Mouse (Mus musculus): Measurements from ENCODE around the gene Ebf3.

The Ebf3 gene

DNA sequence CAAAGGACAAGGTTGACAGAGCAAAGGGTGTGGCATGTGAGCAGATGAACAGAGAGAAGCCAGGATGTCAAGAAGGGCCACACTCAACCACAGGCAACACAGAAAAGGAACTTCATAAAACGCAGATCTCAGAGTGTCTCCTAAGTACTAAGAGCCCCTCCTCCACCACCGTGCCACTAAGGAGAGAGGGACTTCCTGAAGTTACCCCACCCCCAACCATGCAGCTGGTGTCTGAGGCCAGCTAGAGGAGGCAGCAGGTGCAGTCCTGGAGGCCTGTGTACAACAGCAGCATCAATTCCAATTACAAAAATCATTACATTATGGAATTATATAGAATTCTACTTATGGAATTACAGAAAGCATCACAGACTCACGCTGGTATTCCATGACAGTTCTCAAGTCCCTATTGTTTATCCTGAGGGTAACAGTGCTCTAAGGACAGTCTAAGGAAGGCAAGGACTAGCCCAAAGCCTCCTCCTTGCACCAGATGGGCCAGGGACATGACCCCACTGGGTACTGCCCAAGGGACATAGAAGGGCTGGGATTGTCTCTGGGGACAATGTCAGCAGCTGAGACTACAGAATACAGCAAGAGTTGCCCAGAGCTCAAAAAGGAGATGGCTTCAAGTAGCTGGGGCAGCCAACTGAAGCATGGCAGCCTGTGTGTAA is 24.8 kb downstream of the Ebf3 start:
- DNase-seq (ENCODE audit: low read depth in 1 of 2, low spot score in 2 of 2), result no peak

DNA sequence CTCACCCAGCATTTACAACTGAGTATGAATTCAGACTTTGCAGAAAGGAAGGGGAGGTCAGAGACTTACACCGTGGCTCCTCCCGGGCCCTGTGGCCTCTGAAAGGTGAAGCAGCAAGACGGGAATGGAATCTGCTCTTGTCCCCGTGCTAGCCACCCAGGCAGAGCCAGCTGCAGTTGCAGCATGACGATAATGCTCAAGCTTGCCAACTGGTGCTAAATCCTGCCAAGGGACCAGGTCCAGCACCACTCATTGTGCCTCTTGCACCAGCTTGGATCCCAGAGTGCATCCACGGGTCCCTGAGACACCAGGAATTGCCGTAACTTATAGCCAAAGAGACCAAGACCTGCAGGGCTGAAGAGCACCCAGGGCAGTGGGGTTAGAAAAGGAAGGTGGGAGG is 36.1 kb downstream of the Ebf3 start:
- DNase-seq (ENCODE audit: low read depth in 1 of 2, low spot score in 2 of 2), result no peak

GRCm38 (mm10) chr7:137277713-137278112 is 36.5 kb downstream of the Ebf3 start:
- DNase-seq (ENCODE audit: low read depth in 1 of 2, low spot score in 2 of 2), result no peak

DNA sequence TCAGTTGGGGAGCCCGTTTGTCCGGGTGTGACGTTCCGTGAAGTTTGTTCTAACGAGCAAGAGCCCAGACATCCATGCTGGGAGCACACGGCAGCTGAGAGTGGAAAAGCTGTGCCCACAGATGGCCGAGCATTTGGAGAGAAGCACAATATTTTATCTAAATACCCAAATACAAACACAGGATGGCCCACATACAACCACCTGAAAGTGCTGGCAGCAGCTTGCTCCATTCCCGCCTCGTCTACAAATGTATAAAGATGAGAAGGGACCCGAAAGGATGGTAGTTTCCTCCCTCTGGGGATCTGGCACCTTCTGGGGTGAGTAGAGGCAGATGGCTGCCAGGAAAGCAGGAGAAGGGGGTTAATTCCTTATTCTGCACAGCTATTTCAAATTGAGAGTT is 42.0 kb downstream of the Ebf3 start:
- no peak for DNase-seq (ENCODE audit: low read depth in 1 of 2, low spot score in 2 of 2)

- DNase-seq (ENCODE audit: low read depth in 1 of 2, low spot score in 2 of 2), result no peak
These were observed 45.6 kb downstream of the Ebf3 start for GRCm38 (mm10) chr7:137268452-137269155.

DNA sequence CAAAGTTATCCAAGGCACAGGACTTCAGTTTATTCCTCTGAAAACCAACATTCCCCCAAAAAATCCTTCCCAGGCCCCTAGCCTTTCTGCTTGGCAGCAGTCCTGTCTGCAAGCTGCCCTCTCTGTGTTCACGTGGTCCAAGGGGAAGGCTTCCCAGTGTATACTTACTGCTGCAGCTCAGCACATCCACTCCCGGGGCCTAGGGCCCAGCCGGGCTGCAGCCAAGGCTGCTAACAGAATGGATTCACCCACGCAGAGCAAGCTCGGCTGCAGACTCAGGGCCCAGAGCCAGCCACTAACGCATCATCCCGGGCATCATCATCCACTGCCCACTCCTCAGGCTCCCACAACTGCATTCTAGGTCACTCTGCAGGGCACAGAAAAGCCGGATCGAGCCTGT is 46.8 kb downstream of the Ebf3 start:
- no peak for DNase-seq (ENCODE audit: low read depth in 1 of 2, low spot score in 2 of 2)

- no peak for DNase-seq (ENCODE audit: low read depth in 1 of 2, low spot score in 2 of 2)
These were observed 47.7 kb downstream of the Ebf3 start for GRCm38 (mm10) chr7:137266575-137266974.

DNA sequence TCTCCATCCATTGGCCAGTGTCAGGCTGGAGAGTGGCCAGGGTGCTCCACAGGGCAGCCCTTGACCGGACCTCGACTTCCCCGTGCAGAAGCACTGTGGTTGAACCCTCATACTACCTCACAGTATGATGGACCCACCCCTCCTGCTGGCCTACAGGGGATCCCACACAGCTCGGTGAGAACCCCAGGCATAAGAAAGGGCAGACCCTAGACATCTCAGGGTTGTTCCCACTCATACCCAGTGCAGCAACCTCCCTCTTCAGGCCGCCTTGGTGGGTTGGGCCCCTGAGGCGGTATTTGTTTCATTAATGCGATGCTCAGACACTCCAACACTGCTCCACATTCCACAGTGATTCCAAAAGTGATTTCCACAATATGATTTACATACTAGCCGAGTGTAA is 51.9 kb downstream of the Ebf3 start:
- DNase-seq (ENCODE audit: low read depth in 1 of 2, low spot score in 2 of 2), result no peak

DNA sequence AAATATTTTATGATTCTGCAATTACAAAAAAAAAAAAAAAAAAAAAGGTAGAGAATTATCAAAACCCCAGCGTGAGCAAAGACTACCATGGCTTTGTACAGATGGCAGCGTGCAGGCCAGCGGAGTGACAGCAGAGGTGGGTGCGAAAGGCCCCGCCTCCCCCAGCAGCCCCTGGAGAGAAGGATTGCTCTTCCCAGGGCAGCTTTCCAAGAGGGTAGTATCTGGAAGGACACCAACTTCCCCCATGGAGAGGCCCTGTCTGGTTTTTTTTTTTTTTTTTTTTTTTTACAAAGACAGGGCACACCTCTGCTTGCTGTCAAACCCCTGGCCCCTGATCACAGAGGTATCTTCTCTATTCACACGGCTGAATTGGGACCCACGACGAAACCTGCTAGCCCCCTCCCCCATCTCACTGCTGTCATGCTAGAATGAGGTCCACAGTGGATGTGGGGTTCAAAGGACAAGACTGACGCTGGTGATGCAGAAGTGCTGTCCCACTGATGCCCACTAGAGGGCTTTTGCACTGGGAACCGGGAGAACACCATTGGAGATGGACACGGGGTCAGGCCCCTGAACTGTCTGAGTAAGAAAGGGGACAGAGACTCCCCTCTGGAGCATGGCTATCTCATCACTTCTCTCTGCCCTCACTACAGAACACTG is 67.9 kb downstream of the Ebf3 start:
- DNase-seq (ENCODE audit: low read depth in 1 of 2, low spot score in 2 of 2), result no peak

GRCm38 (mm10) chr7:137244839-137245238 is 69.4 kb downstream of the Ebf3 start:
- DNase-seq (ENCODE audit: low read depth in 1 of 2, low spot score in 2 of 2), result no peak

GRCm38 (mm10) chr7:137240481-137240880 is 73.8 kb downstream of the Ebf3 start:
- DNase-seq (ENCODE audit: low read depth in 1 of 2, low spot score in 2 of 2), result no peak

DNA sequence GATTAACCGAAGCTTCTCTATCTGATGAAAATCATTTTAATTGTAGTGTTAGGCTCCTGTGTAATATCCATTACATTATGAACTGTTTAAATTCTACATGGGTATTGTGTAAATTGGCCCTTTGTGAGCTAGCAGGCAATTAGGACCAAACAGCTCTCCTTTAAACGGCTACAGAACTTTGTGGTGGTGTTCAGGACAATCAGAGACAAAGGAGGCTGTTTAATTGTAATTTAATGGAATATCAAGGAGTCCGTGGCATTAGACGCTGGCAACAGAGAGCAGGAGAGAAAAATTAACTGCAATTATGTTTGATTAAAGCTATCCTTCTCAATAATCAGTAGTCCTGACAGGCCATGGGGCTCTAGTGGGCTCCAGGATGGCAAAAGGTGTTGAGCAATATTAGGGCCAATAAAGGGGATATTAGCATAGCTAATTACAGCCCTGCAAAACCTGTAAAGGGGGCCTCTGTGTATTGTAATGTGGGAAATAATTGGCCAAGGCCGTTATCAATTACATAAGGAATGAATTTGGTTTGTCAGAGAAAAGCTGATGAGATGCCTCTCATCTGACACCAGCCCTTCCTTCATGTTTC is 74.6 kb downstream of the Ebf3 start:
- DNase-seq (ENCODE audit: low read depth in 1 of 2, low spot score in 2 of 2), result no peak

DNA sequence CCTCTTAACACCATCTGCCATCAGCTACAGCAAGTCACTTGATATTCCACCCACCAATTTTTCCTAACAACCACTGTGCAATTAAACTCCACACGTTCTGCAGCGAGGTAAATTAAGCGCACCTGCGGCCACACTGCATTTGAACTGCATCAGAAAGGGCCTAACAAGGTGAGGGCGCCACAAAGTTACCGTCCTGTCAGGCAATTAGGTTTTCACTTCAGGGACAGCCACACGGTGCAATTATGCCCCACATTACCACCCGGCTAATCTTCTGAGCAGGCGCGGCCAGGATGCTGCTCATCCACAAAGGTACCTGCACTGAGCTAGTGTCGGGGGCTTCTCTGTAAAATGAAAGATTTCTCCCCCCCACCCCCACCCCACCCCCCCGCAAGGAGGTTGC is 76.8 kb downstream of the Ebf3 start:
- no peak for DNase-seq (ENCODE audit: low read depth in 1 of 2, low spot score in 2 of 2)

DNA sequence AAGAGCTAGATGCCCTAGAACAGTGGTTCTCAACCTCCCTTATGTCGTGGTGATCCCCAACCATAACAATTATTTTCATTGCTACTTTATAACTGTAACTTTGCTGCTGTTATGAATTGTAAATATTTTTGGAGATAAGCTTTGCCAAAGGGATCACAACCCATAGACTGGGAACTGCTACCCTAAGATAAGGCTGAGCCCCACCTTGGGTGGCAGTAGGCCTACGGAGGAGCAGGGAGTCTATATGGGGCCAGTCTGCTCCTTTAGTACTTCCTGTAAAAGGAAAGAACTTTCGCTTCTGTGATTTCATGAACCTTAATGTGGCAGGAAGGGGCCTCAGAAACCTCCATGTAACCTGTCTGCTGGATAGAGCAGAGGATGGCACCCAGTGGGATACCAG is 90.4 kb downstream of the Ebf3 start:
- no peak for DNase-seq (ENCODE audit: low read depth in 1 of 2, low spot score in 2 of 2)

- DNase-seq (ENCODE audit: low read depth in 1 of 2, low spot score in 2 of 2), result no peak
These were observed 91.3 kb downstream of the Ebf3 start for GRCm38 (mm10) chr7:137222831-137223505.

- DNase-seq (ENCODE audit: low read depth in 1 of 2, low spot score in 2 of 2), result no peak
These were observed 92.6 kb downstream of the Ebf3 start for GRCm38 (mm10) chr7:137221599-137221998.

- DNase-seq (ENCODE audit: low read depth in 1 of 2, low spot score in 2 of 2), result no peak
These were observed 93.8 kb downstream of the Ebf3 start for GRCm38 (mm10) chr7:137220436-137220835.

DNA sequence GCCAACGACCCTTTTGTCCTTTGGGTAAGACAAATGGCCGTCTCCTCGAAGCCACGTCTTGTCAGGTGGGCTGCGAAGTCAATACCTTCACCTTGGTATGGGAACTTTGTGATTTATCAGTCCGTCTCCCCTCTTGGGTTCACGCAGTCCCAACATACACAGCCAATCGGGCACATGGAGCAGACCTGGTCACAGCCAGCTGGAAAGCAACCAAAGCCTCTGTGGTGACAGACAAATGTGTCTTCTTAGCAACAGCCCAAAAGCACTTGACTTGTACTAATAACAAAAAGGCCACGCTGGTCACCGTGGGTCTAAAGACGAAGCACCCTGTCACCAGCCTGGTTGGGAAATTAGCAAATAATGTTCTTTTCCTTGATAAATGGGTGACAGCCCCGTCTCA is 95.5 kb downstream of the Ebf3 start:
- DNase-seq (ENCODE audit: low read depth in 1 of 2, low spot score in 2 of 2), result no peak

DNA sequence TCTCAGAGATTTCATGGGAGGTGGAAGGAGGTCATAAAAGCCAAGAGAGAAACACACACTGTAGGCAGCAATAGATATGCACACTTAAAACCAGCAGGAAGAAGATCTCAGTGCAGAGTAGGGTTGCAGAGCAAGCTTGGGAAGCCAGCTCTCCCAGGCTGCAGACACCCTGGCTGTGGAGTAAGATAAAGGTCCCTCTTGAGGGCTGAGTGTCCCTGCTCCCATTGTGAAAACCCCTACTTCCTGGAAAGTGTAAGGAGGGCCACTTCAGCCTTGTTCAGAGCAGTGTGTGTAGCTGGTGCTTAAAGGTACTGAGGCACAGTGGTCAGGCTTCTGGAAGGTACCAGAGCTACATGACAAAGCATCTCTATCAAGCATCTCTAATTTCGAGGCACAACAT is 100.8 kb downstream of the Ebf3 start:
- DNase-seq (ENCODE audit: low read depth in 1 of 2, low spot score in 2 of 2), result no peak

DNA sequence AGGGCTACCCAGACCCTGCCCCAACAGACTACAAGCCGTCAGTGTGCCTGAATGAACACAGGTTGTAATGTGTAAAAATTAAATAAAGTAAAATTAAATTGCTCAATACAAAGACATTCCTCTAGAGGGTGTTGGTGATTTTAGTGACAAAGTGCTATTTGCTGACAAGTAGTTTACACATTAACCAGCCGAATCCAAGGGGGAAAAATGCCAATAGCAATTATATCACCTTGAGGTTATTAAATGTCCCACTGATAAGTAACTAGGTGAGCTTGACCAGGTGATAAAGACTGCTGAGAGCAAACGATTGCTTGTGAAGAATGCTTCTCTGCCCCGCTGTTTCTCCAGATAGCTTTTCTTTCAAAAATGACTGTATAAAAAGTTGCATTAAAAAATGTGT is 102.9 kb downstream of the Ebf3 start:
- no peak for DNase-seq (ENCODE audit: low read depth in 1 of 2, low spot score in 2 of 2)

- DNase-seq (ENCODE audit: low read depth in 1 of 2, low spot score in 2 of 2), result no peak
These were observed 104.4 kb downstream of the Ebf3 start for GRCm38 (mm10) chr7:137209688-137210345.
